Mouse (Mus musculus) stomach, embryonic 16.5 days (tissue): ENCODE measurements around the gene Cox8a. TPM values are rescaled to one million over a fixed set of nuclear protein-coding genes. Genes with fewer than 3 reads are reported as not detected.

Experiments
- ATAC-seq: fragments of 200-750 bp; cut with Nextera tagmentation; 2 replicates; pipeline ENCODE4 v1.8.0; 2017; ENCODE audit warnings: moderate number of reproducible peaks, moderate TSS enrichment; ENCODE audit not compliant: insufficient read depth, low FRiP score
- H3K27ac ChIP-seq: fragments of 300-500 bp; sonication (generic); 2 replicates; pipeline ENCODE4 v1.5.1; 2014; ENCODE audit warnings: low read length
- H3K27me3 ChIP-seq: fragments of 300-500 bp; sonication (generic); 2 replicates; pipeline ENCODE4 v1.6.1; 2014; ENCODE audit warnings: low read length, control low read depth, mixed read lengths; ENCODE audit not compliant: control insufficient read depth, insufficient read depth
- H3K36me3 ChIP-seq: fragments of 300-500 bp; sonication (generic); 2 replicates; pipeline ENCODE4 v1.6.1; 2014; ENCODE audit warnings: low read length; ENCODE audit not compliant: control insufficient read depth, insufficient read depth
- H3K4me1 ChIP-seq: fragments of 300-500 bp; sonication (generic); 2 replicates; pipeline ENCODE4 v1.6.1; 2014; ENCODE audit warnings: low read length, control low read depth, mixed read lengths; ENCODE audit not compliant: control insufficient read depth, insufficient read depth
- H3K4me2 ChIP-seq: fragments of 300-500 bp; sonication (generic); 2 replicates; pipeline ENCODE4 v1.6.1; 2014; ENCODE audit warnings: low read depth, low read length, mixed read lengths
- H3K4me3 ChIP-seq: fragments of 300-500 bp; sonication (generic); replicated peaks from 2 replicates; pipeline ENCODE4 v1.5.1; 2014; ENCODE audit warnings: mild to moderate bottlenecking, low read length
- H3K9ac ChIP-seq: fragments of 300-500 bp; sonication (generic); 2 replicates; pipeline ENCODE4 v1.6.1; 2014; ENCODE audit warnings: low read length
- H3K9me3 ChIP-seq: fragments of 300-500 bp; sonication (generic); replicated peaks from 2 replicates; pipeline ENCODE4 v1.6.1; 2016; ENCODE audit warnings: low read length, control low read depth; ENCODE audit not compliant: control insufficient read depth
- WGBS: fragments of 180-500 bp; shearing (Covaris S2); extraction: QIAGEN DNeasy Blood & Tissue Kit; methylation state at CpG from one replicate; pipeline ENCODE4 v1.1.7; 2014; 5-methylcytosine and 5-hydroxymethylcytosine counted together
- polyA plus RNA-seq: library from polyadenylated mRNA; unstranded; fragments of >200 nt; fragmentation: Nextera tagmentation; extraction: Ambion mirVana; gene quantifications from 2 replicates; pipeline ENCODE4 v1.2.1, GENCODE M21; 2015

Cox8a gene
- polyA plus RNA-seq, 1 experiment from 2014 or later: 1,009 TPM

DNA sequence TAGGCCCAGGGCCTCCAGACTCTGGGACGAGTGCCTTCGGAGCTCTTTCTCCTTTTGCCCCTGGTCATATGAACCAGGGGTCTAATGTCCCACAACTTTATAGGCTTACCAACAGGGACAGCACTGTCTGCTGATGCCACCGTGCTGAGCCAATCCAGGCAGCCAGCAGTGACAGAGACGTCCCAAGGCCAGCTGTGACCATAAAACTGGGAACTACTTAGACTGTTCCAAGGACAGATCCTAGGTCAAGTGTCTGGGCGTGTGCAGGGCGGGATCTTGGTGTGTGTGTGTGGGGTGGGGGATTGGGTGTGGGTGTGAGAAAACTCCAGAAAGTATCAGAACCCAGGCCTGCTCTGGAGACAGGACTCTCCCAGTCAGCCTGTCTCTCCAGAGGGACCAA lies 46.5 kb downstream of the Cox8a start:
- H3K9me3 ChIP-seq: no peaks in the 10 kb centered on the region
- H3K27me3 ChIP-seq: peaks cover 15% of the 10 kb centered on the region
- no peaks in the 10 kb centered on the region for H3K36me3 ChIP-seq
- ATAC-seq: no peak
- H3K4me2 ChIP-seq: no peak overlapping the region
- H3K4me1 ChIP-seq: peaks cover 25% of the 10 kb centered on the region
- no peak overlapping the region for H3K27ac ChIP-seq
- H3K9ac ChIP-seq: no peak overlapping the region
- WGBS: 77% methylated on average over 6 of the region's 6 CpGs
- H3K4me3 ChIP-seq: no peak overlapping the region

DNA sequence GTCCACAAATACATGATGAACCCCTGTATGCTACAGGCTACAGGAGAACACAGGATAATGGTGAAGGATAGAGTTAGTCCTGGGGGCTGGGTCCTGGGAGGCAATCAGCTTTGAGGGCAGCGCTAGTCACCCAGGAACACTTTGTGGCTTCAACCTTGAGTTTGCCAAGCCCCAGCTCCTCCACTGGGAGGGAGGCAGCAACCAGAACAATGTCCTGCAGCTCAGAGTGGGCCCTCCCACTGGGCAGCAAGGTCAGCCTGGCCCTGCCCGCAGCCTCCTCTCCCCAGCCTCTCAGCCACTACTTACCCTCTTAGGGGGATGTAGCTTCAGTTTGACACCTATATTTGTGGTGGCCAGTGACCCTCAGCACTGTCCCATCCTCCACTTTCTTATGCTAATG lies 49.0 kb downstream of the Cox8a start:
- H3K9ac ChIP-seq: no peak overlapping the region
- 49% methylated on average over 2 of the region's 2 CpGs for WGBS
- no peak overlapping the region for H3K27ac ChIP-seq
- no peak overlapping the region for H3K4me2 ChIP-seq
- H3K4me3 ChIP-seq: no peak overlapping the region
- no peaks in the 10 kb centered on the region for H3K36me3 ChIP-seq
- peaks cover 27% of the 10 kb centered on the region for H3K27me3 ChIP-seq
- ATAC-seq: no peak
- H3K4me1 ChIP-seq: peaks cover 34% of the 10 kb centered on the region
- no peaks in the 10 kb centered on the region for H3K9me3 ChIP-seq

DNA sequence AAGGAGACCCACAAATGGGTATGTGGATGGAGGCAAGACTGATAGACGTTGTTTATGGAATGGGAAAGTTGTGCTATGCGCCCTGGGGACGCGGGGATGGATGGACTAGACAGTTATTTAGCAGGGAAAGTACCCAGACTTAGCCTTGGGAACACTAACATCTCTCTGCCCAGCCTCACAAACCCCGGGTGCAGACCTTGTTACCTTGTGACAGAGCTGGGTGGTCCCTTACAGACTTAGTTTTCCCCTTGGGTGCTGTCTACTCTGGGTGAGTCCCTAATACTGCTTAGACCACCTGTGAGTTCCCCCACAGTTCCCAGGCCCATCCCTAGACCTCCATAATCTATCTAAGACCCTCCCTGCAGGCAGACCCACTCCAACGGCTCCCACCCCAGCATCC lies 50.6 kb downstream of the Cox8a start:
- Histone ChIP-seq H3K9me3 (no peaks in the 10 kb centered on the region), H3K4me2 (no peak overlapping the region), H3K27me3 (peaks cover 27% of the 10 kb centered on the region), H3K9ac (no peak overlapping the region), H3K4me1 (peaks cover 26% of the 10 kb centered on the region), H3K4me3 (no peak overlapping the region), H3K36me3 (no peaks in the 10 kb centered on the region), H3K27ac (no peak overlapping the region)
- WGBS: 13% methylated on average over 6 of the region's 6 CpGs
- ATAC-seq: no peak

DNA sequence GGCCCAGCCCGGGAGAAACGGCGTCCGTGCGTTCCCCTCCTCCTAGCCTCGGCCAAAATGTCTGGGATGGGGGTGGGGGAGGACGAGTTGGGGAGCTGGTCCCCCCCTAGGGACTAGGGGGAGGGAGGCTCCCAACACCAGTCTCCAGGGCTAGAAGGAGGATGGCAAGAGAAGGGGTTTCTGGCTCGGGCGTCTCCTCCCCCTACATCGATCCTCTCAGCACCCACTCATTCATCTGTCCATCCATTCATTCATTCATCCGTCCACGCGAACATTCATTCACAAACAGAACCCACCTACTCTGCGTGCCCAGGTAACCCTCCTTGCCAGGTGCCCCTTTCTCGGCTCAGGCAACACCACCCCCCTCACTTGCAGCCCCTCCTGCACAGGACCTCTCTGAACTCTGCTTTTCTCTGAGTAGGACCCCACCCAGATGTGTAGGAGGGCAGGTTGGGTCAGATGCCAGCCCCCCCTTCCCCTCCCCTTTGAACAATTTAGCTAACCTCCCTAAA lies 51.2 kb downstream of the Cox8a start:
- peaks cover 27% of the 10 kb centered on the region for H3K27me3 ChIP-seq
- 4% methylated on average over 15 of the region's 15 CpGs for WGBS
- H3K36me3 ChIP-seq: no peaks in the 10 kb centered on the region
- H3K4me3 ChIP-seq: peak overlapping the region; percentile 69
- ATAC-seq: 0 out of 2 replicates have a peak, but pooled peaks have one; percentile 27
- H3K27ac ChIP-seq: no peak overlapping the region
- H3K9ac ChIP-seq: peak overlapping the region; percentile 78
- H3K4me1 ChIP-seq: peaks cover 21% of the 10 kb centered on the region
- no peaks in the 10 kb centered on the region for H3K9me3 ChIP-seq
- H3K4me2 ChIP-seq: peak overlapping the region; percentile 100

DNA sequence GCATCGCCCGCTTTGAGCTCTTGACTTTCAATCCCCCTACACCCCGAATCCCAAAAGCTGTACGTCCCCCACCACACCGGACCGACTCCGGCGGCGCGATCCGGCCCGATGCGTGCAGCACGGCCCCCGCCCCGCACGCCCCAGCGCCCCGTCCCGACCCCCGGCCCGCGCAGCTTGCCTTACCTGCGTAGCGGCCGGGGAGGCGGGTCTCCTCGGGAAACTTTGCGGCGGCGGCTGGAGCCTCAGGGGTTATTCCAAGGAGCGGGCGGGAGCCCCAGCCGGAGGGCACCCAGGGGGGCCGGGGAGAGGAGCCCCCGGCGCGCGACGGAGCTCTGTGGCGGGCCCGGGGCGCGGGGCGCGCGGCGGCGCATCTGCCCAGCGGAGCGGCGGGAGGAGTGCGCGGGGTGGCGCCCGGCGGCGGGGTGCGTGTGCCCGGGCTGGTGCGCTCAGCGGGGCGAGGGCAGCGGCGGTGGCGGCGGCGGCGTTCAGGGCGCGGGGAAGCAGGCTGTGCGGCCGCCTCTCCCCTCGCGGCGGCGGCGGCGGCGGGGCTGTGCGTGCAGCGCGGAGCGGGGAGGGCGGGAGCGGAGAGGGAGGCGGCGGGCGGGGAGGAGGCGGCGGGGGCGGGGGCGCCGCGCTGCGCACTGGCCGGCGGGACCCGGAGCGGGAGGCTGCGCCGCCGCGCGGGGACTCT lies 51.8 kb downstream of the Cox8a start:
- Histone ChIP-seq H3K9ac (peak overlapping the region; percentile 78), H3K4me3 (peak overlapping the region; percentile 69), H3K9me3 (no peaks in the 10 kb centered on the region), H3K36me3 (no peaks in the 10 kb centered on the region), H3K27ac (no peak overlapping the region), H3K27me3 (peaks cover 27% of the 10 kb centered on the region), H3K4me1 (peaks cover 18% of the 10 kb centered on the region), H3K4me2 (peak overlapping the region; percentile 100)
- ATAC-seq: no peak; the same call in 1 of the 2 replicates
- WGBS: 1% methylated on average over 52 of the region's 105 CpGs

Other genes starting within 250 kb of the Cox8a start
- gene Ppp1r14b, start 242.6 kb downstream of the Cox8a start, polyA plus RNA-seq: 53.7 and 70.6 TPM in 2 replicates
- gene Plcb3, start 241.1 kb downstream of the Cox8a start, polyA plus RNA-seq: 61.7 and 65.4 TPM in 2 replicates
- gene Fkbp2, start 237.1 kb downstream of the Cox8a start, polyA plus RNA-seq: 153 and 158 TPM in 2 replicates
- gene Vegfb, start 230.0 kb downstream of the Cox8a start, polyA plus RNA-seq: 19.0 and 19.7 TPM in 2 replicates
- 28.8 TPM in 2 replicates for gene Dnajc4, start 225.0 kb downstream of the Cox8a start, polyA plus RNA-seq
- gene Nudt22, start 221.5 kb downstream of the Cox8a start, polyA plus RNA-seq: 22.9 and 26.6 TPM in 2 replicates
- gene Trpt1, start 221.5 kb downstream of the Cox8a start, polyA plus RNA-seq: 10.7 and 12.0 TPM in 2 replicates
- gene Fermt3, start 198.1 kb downstream of the Cox8a start, polyA plus RNA-seq: 17.3 and 18.4 TPM in 2 replicates
- 198 and 202 TPM in 2 replicates for gene Stip1, start 177.6 kb downstream of the Cox8a start, polyA plus RNA-seq
- 10.0 and 14.0 TPM in 2 replicates for gene Macrod1, start 160.8 kb downstream of the Cox8a start, polyA plus RNA-seq
- gene Flrt1, start 111.9 kb downstream of the Cox8a start, polyA plus RNA-seq: 3.4 and 3.6 TPM in 2 replicates
- 157 and 169 TPM in 2 replicates for gene Otub1, start 11.3 kb downstream of the Cox8a start, polyA plus RNA-seq
- 46.9 and 50.4 TPM in 2 replicates for gene Naa40, start 23.6 kb upstream of the Cox8a start, polyA plus RNA-seq
- 5.4 and 9.7 TPM in 2 replicates for gene Rcor2, start 49.7 kb upstream of the Cox8a start, polyA plus RNA-seq
- 41.2 and 42.7 TPM in 2 replicates for gene Mark2, start 124.2 kb upstream of the Cox8a start, polyA plus RNA-seq
- 19.8 and 22.5 TPM in 2 replicates for gene Spindoc, start 165.4 kb upstream of the Cox8a start, polyA plus RNA-seq
- 4.6 and 5.0 TPM in 2 replicates for gene 2700081O15Rik, start 200.0 kb upstream of the Cox8a start, polyA plus RNA-seq